Comparison of ENCODE assay signal across 17 mouse cellular contexts in genomic region chr11:33668376-33668775, GRCm38 (mm10).
"Had no signal": no experiment of that assay in that cellular context is flagged by ENCODE, and none has a peak within 500 bp of the region (broad histone marks: within the 10 kb centered on the region; RNA-seq: fewer than 3 reads in every experiment).

No protein-coding gene starts in this region.

- H3K27me3 ChIP-seq: lung, embryonic 15.5 days; megakaryocyte, embryonic 14.5 days; midbrain, embryonic 13.5 days; midbrain, embryonic 15.5 days; neural tube, embryonic 12.5 days; stomach, embryonic 15.5 days had no signal

- DNase-seq: lung, adult 2 months; lung, postnatal 14 days; lung, postnatal 36 days; right cerebral cortex, postnatal 14 days; thymus, adult 2 months; thymus, postnatal 25 days; thymus, postnatal 4 days had no signal

- H3K4me1 ChIP-seq: lung, embryonic 15.5 days; stomach, embryonic 15.5 days had no signal

- H3K27ac ChIP-seq: lung, embryonic 15.5 days; macrophage; midbrain, embryonic 13.5 days; midbrain, embryonic 15.5 days; neural tube, embryonic 12.5 days; stomach, embryonic 15.5 days; stomach, postnatal 0 days had no signal

- H3K9ac ChIP-seq: lung, embryonic 15.5 days; midbrain, embryonic 13.5 days; midbrain, embryonic 15.5 days; neural tube, embryonic 12.5 days; stomach, embryonic 15.5 days had no signal

- ATAC-seq: lung, postnatal 0 days; midbrain, embryonic 13.5 days; midbrain, embryonic 15.5 days had no signal

- H3K36me3 ChIP-seq: lung, embryonic 15.5 days; midbrain, embryonic 13.5 days; midbrain, embryonic 15.5 days; neural tube, embryonic 12.5 days; stomach, embryonic 15.5 days had no signal

- H3K4me2 ChIP-seq: lung, embryonic 15.5 days; midbrain, embryonic 11.5 days; midbrain, embryonic 13.5 days; midbrain, embryonic 15.5 days; neural tube, embryonic 12.5 days; stomach, embryonic 15.5 days had no signal

- H3K4me3 ChIP-seq: lung, embryonic 15.5 days; megakaryocyte, embryonic 14.5 days; midbrain, embryonic 13.5 days; midbrain, embryonic 15.5 days; neural tube, embryonic 12.5 days; stomach, embryonic 15.5 days had no signal

- H3K9me3 ChIP-seq: lung, embryonic 15.5 days; megakaryocyte, embryonic 14.5 days; midbrain, embryonic 13.5 days; midbrain, embryonic 15.5 days; neural tube, embryonic 12.5 days; stomach, embryonic 15.5 days had no signal
